Mouse (Mus musculus): Measurements from ENCODE around the gene Ppp6r3.

- TF ChIP-seq CTCF (conservative IDR thresholded peaks at IDR 0.05; ENCODE audit: low read length) (no peak), POU5F1 (IDR thresholded peaks at IDR 0.05; ENCODE audit: borderline replicate concordance, low read length) (no peak), NANOG (IDR thresholded peaks at IDR 0.05; ENCODE audit: borderline replicate concordance, low read length) (no peak)
Measured at GRCm38 (mm10) chr19:3434641-3435040, 140.9 kb downstream of the Ppp6r3 start.

Data from E14TG2a.4 (cell line).